Mouse (Mus musculus) adrenal gland, postnatal 36 days (tissue): Measurements from ENCODE around the gene Twist2. TPM values are rescaled to one million over a fixed set of nuclear protein-coding genes. Genes with fewer than 3 reads are reported as not detected.
A peak's percentile ranks its signal among the peaks of the same experiment; 100 is the strongest.

ENCODE experiments used
- DNase-seq, 2 experiments: peaks; one replicate each; pipeline ENCODE4 v3.0.0; 2021; ENCODE audit warnings: mixed read lengths in 1 of 2
- long read RNA-seq, 2 experiments: library from polyadenylated mRNA; stranded (forward); transcript quantifications; one replicate each; pipeline ENCODE4 v2.0.0; 2021; ENCODE audit warnings: borderline sequencing depth in 2 of 2
- total RNA-seq, 2 experiments: library from RNA; stranded (reverse); gene quantifications; 2 replicates each; pipeline ENCODE4 v1.2.3; 2021

Twist2 gene
- 1 to 10 TPM; 2.5 to 4.0 TPM for total RNA-seq
- long read RNA-seq, experiment 1, partial matches to known transcripts, result 0 of 3 reads
- long read RNA-seq, experiment 1, other reads (novel, unspliced or antisense), result 0 of 3 reads
- long read RNA-seq, experiment 2, result 0 reads

- DNase-seq, result peak; percentile 49 to 59
These were observed at the start of gene Twist2 for GRCm38 (mm10) chr1:91800967-91801843. Gene Twist2, plus strand, starts transcription at chr1:91801461.

GRCm38 (mm10) chr1:91752931-91753330, 48.3 kb upstream of the Twist2 start:
- DNase-seq, result no peak

GRCm38 (mm10) chr1:91755102-91755501, 46.2 kb upstream of the Twist2 start:
- peak; percentile 72 to 81 for DNase-seq

GRCm38 (mm10) chr1:91757292-91757691, 44.0 kb upstream of the Twist2 start:
- no peak for DNase-seq

GRCm38 (mm10) chr1:91758143-91758542, 43.1 kb upstream of the Twist2 start:
- DNase-seq, result no peak

- no peak for DNase-seq
These were observed 42.4 kb upstream of the Twist2 start for GRCm38 (mm10) chr1:91758600-91759515.

- no peak for DNase-seq
These were observed 40.9 kb upstream of the Twist2 start for GRCm38 (mm10) chr1:91760140-91760986.

GRCm38 (mm10) chr1:91762528-91763091, 38.7 kb upstream of the Twist2 start:
- no peak for DNase-seq

- DNase-seq, result no peak
These were observed 31.0 kb upstream of the Twist2 start for GRCm38 (mm10) chr1:91770221-91770624.

GRCm38 (mm10) chr1:91770676-91771075, 30.6 kb upstream of the Twist2 start:
- no peak for DNase-seq

- DNase-seq, result no peak
These were observed 24.3 kb upstream of the Twist2 start for GRCm38 (mm10) chr1:91776928-91777327.

GRCm38 (mm10) chr1:91779819-91780218, 21.4 kb upstream of the Twist2 start:
- no peak for DNase-seq

- DNase-seq, result peak; percentile 59 to 60
These were observed 20.1 kb upstream of the Twist2 start for GRCm38 (mm10) chr1:91781182-91781581.

- no peak for DNase-seq
These were observed 17.1 kb upstream of the Twist2 start for GRCm38 (mm10) chr1:91784162-91784561.

- DNase-seq, result no peak
These were observed 1.9 kb upstream of the Twist2 start for GRCm38 (mm10) chr1:91799323-91799722.

- DNase-seq, result no peak
These were observed 913 bp upstream of the Twist2 start for GRCm38 (mm10) chr1:91800348-91800747.

GRCm38 (mm10) chr1:91801844-91802366, 644 bp downstream of the Twist2 start:
- no peak for DNase-seq

- DNase-seq, result no peak
These were observed 1.3 kb downstream of the Twist2 start for GRCm38 (mm10) chr1:91802406-91803121.

- DNase-seq, result no peak
These were observed 2.2 kb downstream of the Twist2 start for GRCm38 (mm10) chr1:91803416-91803815.

GRCm38 (mm10) chr1:91816067-91816466, 14.8 kb downstream of the Twist2 start:
- DNase-seq, result no peak
